Mouse (Mus musculus): ENCODE measurements around the gene Ttc28. TPM values are rescaled to one million over a fixed set of nuclear protein-coding genes. Genes with fewer than 3 reads are reported as not detected.

Ttc28 gene
- total RNA-seq, 2 experiments from 2014 or later = 20.5 to 21.6 TPM

- intact Hi-C loops (cut with DNase I) = no loop called here
- peak; percentile 32 to 44 for DNase-seq
These were observed 236.1 kb downstream of the Ttc28 start for GRCm38 (mm10) chr5:111115519-111116350.

- no peak for DNase-seq
- intact Hi-C loops (cut with DNase I) = no loop called here
These were observed 240.2 kb downstream of the Ttc28 start for GRCm38 (mm10) chr5:111119805-111120204.

DNA sequence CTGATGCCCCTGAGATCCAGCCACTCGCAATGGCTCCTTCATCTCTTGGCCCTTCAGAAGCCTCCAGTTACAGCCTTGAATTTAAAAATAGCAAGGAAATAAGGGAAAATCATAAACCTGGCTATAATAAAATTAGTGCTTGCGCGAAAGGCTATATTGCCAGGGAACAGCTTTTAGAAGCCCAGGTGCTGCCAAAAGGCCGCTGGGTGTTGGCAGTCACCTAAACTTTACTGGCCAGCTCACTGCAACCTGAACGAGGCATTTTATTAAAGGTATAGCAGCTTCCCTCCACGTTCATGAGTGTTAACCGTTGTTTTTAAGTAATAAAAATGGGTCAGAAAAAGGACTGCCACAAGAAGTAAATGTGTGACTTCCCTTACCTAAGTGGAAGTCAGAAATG lies 240.7 kb downstream of the Ttc28 start:
- no peak for DNase-seq
- intact Hi-C loops (cut with DNase I) = no loop called here

DNA sequence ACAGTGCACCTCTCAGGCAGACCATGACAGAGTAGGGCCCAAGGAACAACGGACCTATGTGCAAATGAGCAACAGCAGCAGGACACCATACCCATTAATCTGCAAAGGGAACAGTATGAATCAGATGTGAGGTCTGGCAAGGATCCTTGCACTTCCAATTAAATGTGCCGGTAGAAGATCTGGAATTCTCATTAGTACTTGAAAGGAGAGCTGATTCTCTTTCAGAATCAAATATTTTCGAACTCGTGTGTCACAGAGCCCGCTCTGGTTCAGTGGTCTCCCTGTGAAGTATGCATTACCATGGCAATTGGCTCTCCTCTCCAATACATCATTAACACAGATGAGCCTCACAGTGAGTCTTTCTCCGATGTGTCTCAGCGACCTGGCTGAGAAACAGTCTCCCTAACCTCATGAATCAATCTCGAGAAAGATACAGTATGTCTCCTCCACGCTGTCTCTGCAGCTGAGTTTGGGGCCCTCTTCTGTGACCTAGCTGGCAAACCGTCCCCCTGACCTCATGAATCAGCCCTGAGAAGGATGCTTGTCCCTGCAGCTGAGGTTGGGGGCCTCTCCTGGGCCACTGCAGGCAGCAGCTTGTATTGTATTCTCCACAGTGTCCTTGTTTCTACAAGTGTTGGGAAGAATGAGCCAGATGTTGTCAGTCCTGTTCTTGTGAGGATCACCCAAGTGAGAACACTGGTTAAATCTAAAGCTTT lies 241.3 kb downstream of the Ttc28 start:
- intact Hi-C loops (cut with DNase I) = no loop called here
- DNase-seq = no peak

DNA sequence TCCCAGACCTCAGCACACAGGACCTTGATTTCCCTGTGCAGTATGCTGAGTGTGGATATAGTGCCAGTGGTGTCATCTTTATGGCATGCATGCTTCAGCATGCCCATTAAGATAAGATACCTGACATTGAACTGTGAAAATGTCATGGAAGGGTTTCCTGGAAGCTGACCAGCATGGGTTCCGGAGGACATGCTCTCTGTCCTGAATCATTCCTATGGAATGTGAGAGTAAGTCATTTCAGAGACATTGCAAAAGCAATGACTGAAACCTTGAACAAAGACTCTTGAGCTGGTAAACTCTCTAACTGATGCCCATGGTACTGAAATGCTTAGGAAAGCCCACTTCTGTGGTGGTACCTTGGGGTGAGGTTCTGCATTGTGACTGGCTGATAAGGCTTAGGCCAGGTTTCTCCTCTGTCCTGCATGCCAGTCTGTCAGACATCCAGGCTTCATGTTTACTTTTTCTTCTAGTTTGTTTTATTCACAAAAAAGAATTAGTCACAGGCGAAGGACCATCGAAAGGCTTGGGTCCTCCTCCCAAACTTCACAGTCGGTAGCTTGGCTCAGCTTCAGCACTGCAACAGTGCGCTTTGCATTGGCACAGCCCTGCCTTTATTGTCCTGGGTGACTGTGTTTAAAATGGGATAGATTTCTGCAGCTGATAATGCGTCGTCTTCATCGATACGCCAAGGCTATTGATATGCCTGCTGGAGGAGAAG lies 242.9 kb downstream of the Ttc28 start:
- DNase-seq = no peak
- intact Hi-C loops (cut with DNase I) = no loop called here

DNA sequence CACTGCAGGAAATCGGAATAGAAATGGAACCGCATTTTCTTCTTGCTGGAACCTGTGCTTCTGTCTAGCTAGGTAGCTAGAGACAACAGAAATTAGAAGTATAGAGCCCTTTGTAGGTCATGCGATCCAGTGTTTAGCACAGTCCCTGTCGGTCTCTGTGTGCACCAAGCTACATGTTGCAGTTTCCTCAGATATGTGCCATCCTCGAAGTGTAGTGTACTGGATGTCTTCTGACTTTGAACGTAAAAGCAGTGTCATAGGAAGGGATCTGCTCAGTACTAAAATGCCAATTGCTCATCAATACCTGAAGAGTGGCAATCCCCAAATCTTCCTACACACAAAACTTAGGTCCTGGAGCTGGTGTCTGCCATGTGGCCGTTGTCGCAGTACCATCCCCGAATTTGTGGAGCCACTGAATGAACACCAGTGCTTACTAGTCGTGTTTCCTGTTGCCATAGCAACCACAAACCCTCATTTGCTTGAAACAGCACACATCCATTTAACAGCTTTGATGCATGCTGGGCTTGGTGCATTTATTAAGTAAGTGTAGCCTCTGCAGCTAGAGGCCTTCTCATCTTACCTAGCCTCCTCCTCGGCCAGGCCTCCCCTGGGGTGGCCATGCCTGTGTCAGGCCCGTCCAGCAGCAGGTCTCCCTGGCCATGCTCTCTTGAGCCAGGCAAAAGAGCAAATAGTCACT lies 243.6 kb downstream of the Ttc28 start:
- DNase-seq = no peak
- intact Hi-C loops (cut with DNase I) = no loop called here

DNA sequence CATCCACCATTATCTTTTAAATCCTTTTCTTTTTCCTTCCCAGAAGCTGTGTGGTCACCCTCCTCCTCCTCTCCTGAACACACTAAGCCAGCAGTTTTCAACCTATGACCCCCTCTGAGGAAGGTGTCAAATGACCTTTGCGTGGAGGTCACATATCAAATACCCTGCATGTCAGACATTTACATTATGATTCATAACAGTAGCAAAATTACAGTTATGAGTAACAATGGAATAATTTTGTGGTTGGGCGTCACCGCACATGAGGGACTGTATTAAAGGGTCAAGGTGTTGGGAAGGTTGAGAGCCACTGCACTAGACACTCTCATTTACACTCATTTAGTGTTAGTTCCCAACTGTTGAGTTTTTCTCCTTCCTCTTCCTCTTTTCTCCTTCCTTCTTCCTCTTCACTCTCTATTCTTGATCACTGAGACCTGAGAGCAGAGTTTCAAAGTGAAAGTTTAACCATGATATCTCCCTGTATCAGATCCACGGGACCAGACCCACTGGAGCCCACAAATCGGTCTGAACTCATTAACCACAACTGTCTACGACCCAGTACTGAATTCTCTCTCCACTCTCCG lies 245.1 kb downstream of the Ttc28 start:
- intact Hi-C loops (cut with DNase I) = no loop called here
- DNase-seq = no peak

GRCm38 (mm10) chr5:111125746-111126145 lies 246.1 kb downstream of the Ttc28 start:
- intact Hi-C loops (cut with DNase I) = no loop called here
- no peak for DNase-seq

DNA sequence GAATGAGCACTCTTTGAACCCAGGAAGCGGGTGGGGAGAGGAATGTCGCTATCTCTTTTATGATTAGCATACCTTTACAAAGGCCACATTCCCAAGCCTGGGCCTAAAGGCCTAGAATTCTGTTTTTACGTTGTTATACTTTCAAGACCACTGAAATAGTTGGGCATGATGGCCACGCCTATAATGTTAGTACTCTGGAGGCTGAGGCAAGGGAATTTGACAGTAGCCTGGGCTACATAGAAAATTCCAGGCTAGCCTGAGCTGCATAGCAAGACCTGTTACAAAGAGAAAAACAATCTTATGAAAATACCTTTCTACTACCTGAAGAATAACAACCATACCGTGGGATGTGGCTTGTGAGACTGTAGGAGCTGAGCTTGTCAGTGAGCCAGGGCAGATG lies 248.2 kb downstream of the Ttc28 start:
- no peak for DNase-seq
- intact Hi-C loops (cut with DNase I) = no loop called here

GRCm38 (mm10) chr5:111130121-111130520 lies 250.5 kb downstream of the Ttc28 start:
- no peak for DNase-seq
- intact Hi-C loops (cut with DNase I) = no loop called here

DNA sequence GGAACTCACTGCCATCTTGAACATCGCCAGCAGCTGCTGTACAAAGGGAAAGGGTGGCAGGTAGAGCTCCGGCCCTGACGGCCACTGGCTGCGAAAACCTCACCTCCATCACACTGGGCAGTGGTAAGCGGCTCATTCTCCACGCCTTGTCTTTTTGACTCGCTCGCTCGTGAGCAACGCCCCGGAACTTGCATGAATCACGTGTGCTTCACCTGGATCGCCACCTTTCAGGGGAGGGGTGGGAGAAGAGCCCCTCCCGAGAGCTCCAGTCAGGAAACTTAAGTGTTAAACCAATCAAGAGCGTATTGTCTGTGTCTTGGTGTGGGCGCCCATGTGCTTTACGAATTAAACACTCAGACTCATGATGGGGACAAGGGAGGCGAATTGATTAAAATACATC lies 252.0 kb downstream of the Ttc28 start:
- intact Hi-C loops (cut with DNase I) = no loop called here
- DNase-seq = no peak

DNA sequence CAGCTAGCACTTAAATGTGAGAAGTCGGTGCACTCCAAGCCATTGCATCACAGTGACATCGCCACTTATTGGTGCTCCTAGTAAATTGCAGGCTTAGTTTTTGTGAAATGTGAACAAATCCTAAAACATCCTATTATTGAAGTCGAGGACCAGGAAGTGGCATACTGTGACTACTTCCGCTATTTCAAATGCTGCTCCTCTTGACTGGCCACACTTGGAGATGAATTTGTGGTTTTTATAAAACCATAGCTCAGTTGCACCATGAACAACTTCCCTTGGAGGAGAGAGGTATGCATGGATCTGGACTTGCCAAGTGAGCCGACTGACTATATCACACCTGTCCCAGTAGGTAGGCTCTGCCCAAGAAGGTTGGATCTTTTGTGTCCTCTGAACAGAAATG lies 253.5 kb downstream of the Ttc28 start:
- DNase-seq = no peak
- intact Hi-C loops (cut with DNase I) = no loop called here

DNA sequence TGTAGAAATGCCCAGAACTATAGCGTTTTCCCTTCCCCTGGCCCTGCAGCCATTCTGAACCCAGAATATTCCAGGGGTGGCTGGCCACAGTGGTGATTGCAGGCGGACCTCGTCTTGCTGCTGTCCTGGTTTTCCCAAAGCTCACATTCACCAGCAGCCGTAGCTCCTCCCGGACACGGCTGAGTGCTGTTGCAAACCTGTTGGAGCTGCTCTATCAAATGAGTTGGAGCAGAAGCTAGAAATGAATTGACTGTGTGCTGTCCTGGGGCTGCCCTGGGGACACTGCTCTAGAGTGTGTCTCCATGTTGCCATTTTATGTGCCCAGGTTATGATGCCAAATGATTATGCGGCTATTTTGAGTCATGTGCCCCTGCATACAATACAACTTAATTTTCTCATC lies 254.2 kb downstream of the Ttc28 start:
- no peak for DNase-seq
- intact Hi-C loops (cut with DNase I) = no loop called here

DNA sequence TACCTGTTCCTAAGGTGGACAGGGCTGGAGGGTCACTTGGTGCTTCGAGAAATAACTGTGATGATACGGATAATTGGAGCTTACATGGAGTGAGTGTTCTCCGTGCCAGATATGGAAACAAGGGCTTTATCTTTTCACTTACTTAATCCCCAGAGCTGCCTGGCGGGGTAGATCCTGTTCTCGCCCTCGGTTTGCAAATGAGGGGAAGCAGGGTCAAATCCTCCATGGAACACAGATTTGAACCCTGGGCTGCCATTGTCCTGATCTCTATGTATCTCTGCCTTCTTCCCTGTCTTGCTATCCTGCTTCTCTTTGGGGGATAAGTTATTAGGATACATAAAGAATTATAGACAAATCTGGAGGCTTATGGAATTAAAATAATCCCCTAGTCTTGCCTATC lies 257.7 kb downstream of the Ttc28 start:
- no peak for DNase-seq
- intact Hi-C loops (cut with DNase I) = no loop called here

DNA sequence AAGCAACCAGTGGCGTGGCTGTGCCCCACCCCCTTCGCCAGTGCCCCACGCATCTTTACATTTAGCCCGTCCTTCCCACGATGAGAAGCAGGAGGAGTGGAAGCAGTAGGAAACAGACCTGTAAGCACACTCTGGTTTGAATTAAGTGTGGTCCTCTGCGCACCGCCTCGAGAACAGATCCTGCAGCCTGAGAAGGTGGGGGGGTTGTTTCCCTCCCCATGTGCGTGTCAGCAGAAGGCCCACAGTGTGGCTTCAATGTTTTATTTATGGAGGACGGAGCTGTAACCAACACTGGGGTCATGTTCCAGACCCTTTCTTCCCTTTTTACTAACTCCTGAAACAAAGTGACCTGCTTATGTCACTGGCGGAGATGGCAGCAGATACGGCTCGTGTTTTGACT lies 258.1 kb downstream of the Ttc28 start:
- no peak for DNase-seq
- intact Hi-C loops (cut with DNase I) = no loop called here

GRCm38 (mm10) chr5:111138239-111138833 lies 258.7 kb downstream of the Ttc28 start:
- intact Hi-C loops (cut with DNase I) = no loop called here

DNA sequence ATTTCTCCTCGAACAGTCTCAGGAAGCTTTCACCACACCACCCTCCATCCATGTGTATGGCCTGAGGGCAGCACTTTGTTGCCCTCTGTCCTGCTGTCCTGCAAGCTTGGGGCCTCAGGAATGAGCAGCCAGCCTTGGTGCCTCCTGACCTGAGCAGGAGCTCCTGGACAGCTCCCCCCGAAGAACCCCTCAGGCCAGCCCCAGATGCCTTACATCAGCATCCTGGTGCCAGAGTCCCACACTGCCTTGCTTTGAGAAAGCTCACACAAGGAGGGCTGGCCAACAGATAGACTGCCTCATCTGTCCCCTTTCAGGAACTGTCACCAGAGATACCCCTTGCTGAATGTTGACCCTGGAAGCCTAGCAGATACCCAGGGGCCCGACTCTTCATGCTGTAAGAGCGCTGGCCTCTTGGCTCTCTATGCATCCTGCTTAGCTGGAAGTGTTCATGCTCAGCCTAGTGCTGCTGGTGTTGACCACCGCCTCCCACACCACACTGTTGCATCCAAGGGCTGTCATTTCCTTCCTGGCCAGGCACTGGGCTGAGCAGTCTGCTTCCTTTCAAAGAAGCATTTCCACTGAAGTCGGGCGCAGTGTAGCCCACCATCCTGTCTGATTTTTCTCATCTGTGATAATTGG lies 259.4 kb downstream of the Ttc28 start:
- intact Hi-C loops (cut with DNase I) = no loop called here
- peak; percentile 44 to 58 for DNase-seq

More at GRCm38 (mm10) chr5:111138239-111138833, 258.7 kb downstream of the Ttc28 start:
- DNase-seq = no peak

- intact Hi-C loops (cut with DNase I) = no loop called here
- DNase-seq = no peak
These were observed 260.0 kb downstream of the Ttc28 start for GRCm38 (mm10) chr5:111139622-111140021.

GRCm38 (mm10) chr5:111141139-111141885 lies 261.7 kb downstream of the Ttc28 start:
- no peak for DNase-seq
- intact Hi-C loops (cut with DNase I) = no loop called here

Measured in heart, postnatal 14 days (tissue).